8 mouse cellular contexts compared by ENCODE assay signal in genomic region chr4:153957444-153958250, GRCm38 (mm10). TPM values are rescaled to one million over a fixed set of nuclear protein-coding genes. Genes with fewer than 3 reads are reported as not detected.
DNase-seq lines count a peak whose midpoint lies in the region; ATAC-seq and TF ChIP-seq lines count a peak whose summit lies in the region.

No protein-coding gene starts in this region.

- ATAC-seq in hematopoietic stem cell, adult 5-6 weeks (replicated peaks in 1 of 2; ENCODE audit: insufficient read depth in 1 of 2, low FRiP score in 2 of 2, low TSS enrichment in 1 of 2, low read depth in 1 of 2, poor library complexity in 2 of 2, severe bottlenecking in 2 of 2) = peak; percentile 31 to 43
- ATAC-seq in liver, postnatal 0 days = peak; percentile 72
- peak; percentile 8; the same call in 1 of the 2 replicates for ATAC-seq in stomach, embryonic 14.5 days (ENCODE audit: insufficient number of reproducible peaks, insufficient read depth, low FRiP score, low read depth)
- no peak for ATAC-seq in activated CD4-positive, CD25-positive, alpha-beta regulatory T cell, adult 4 months

- H3K36me3 ChIP-seq in liver, postnatal 0 days (replicated peaks; ENCODE audit: insufficient read depth, low read length) = peaks cover 24% of the 10 kb centered on the region
- peaks cover 20% of the 10 kb centered on the region for H3K36me3 ChIP-seq in stomach, embryonic 14.5 days (ENCODE audit: control insufficient read depth, insufficient read depth, low read length)

- TF ChIP-seq POLR2A in cortical plate, adult 2 months (IDR thresholded peaks at IDR 0.05; ENCODE audit: extremely low read depth, insufficient read depth, low read length) = no peak

- H3K27ac ChIP-seq in cortical plate, adult 2 months (ENCODE audit: insufficient read depth, low read length) = no peak overlapping the region
- peak overlapping the region; percentile 97 for H3K27ac ChIP-seq in liver, postnatal 0 days (ENCODE audit: low read depth)
- H3K27ac ChIP-seq in stomach, embryonic 14.5 days (ENCODE audit: low read length) = peak overlapping the region; percentile 86

- H3K27me3 ChIP-seq in liver, postnatal 0 days (ENCODE audit: insufficient read depth, low read length) = no peaks in the 10 kb centered on the region
- H3K27me3 ChIP-seq in stomach, embryonic 14.5 days (ENCODE audit: control insufficient read depth, insufficient read depth, low read length) = no peaks in the 10 kb centered on the region

- peak; percentile 25 for DNase-seq in ovary, postnatal 14 days (ENCODE audit: low spot score)
- DNase-seq in ovary, adult 18-20 months (ENCODE audit: low spot score) = no peak
- DNase-seq in liver, postnatal 0 days = peak; percentile 67
- DNase-seq in urinary bladder, postnatal 4 days (ENCODE audit: low spot score in 2 of 2) = no peak

- under 1% methylated on average over 31 of the region's 37 CpGs for WGBS in liver, postnatal 0 days (ENCODE audit: insufficient replicate concordance)
- under 1% methylated on average over 37 of the region's 37 CpGs for whole genome bisulfite sequencing in stomach, embryonic 14.5 days

- H3K4me3 ChIP-seq in cortical plate, adult 2 months (ENCODE audit: insufficient read depth, low read length) = peak overlapping the region; percentile 64
- H3K4me3 ChIP-seq in liver, postnatal 0 days (ENCODE audit: low read depth, low read length) = peak overlapping the region; percentile 78
- peak overlapping the region; percentile 57 for H3K4me3 ChIP-seq in stomach, embryonic 14.5 days (ENCODE audit: low read depth, low read length)

- H3K9me3 ChIP-seq in liver, postnatal 0 days (ENCODE audit: low read length) = no peaks in the 10 kb centered on the region
- no peaks in the 10 kb centered on the region for H3K9me3 ChIP-seq in stomach, embryonic 14.5 days (ENCODE audit: control insufficient read depth, low read depth, low read length)

- H3K4me2 ChIP-seq in liver, postnatal 0 days (ENCODE audit: low read depth, low read length) = peak overlapping the region; percentile 91
- H3K4me2 ChIP-seq in stomach, embryonic 14.5 days (replicated peaks; ENCODE audit: low read depth, low read length) = peak overlapping the region; percentile 64

- TF ChIP-seq EP300 in liver, postnatal 0 days (IDR thresholded peaks at IDR 0.05; ENCODE audit: low read depth) = no peak

- no peaks in the 10 kb centered on the region for H3K4me1 ChIP-seq in cortical plate, adult 2 months (ENCODE audit: control insufficient read depth, insufficient read depth, low read length)
- H3K4me1 ChIP-seq in liver, postnatal 0 days (ENCODE audit: insufficient read depth) = peaks cover 18% of the 10 kb centered on the region
- peaks cover 10% of the 10 kb centered on the region; the same call in 1 of the 2 replicates for H3K4me1 ChIP-seq in stomach, embryonic 14.5 days (ENCODE audit: control insufficient read depth, insufficient read depth, low read length)

- no peak for TF ChIP-seq CTCF in cortical plate, adult 2 months (IDR thresholded peaks at IDR 0.05; ENCODE audit: extremely low read depth, insufficient read depth, low read length)
- no peak for TF ChIP-seq CTCF in liver, postnatal 0 days (IDR thresholded peaks at IDR 0.05; ENCODE audit: low read depth)

- H3K9ac ChIP-seq in liver, postnatal 0 days (replicated peaks) = peak overlapping the region; percentile 89
- peak overlapping the region; percentile 55 for H3K9ac ChIP-seq in stomach, embryonic 14.5 days (replicated peaks; ENCODE audit: low read depth, low read length)

RNA-seq across cellular contexts. Expression of gene A430005L14Rik, which starts 0.6 kb away (rescaled TPM):
- polyA plus RNA-seq in cortical plate, adult 2 months (2012; rRNA removed) = 36.5 and 37.5 TPM in 2 replicates
- total RNA-seq in hematopoietic stem cell, adult 5-6 weeks (2017) = 23.8 and 27.0 TPM in 2 replicates
- polyA plus RNA-seq in liver, postnatal 0 days (2015; fragmentation: Nextera tagmentation; extraction: Ambion mirVana) = 56.1 and 59.5 TPM in 2 replicates
- 70.4 and 76.6 TPM in 2 replicates for polyA plus RNA-seq in stomach, embryonic 14.5 days (2014; fragmentation: Nextera tagmentation; extraction: Ambion mirVana)
- polyA plus RNA-seq in activated CD4-positive, CD25-positive, alpha-beta regulatory T cell, adult 4 months (2017; shearing (Covaris generic)) = 100 to 1,000 TPM in 1 of 2 experiments, 10 to 100 TPM in 1; 89.3 to 113 TPM

RNA-seq across cellular contexts. Expression of gene Dffb, which starts 17.3 kb away (rescaled TPM):
- 21.9 and 22.6 TPM in 2 replicates for polyA plus RNA-seq in cortical plate, adult 2 months (2012; rRNA removed)
- total RNA-seq in hematopoietic stem cell, adult 5-6 weeks (2017) = 6.6 and 13.4 TPM in 2 replicates
- polyA plus RNA-seq in liver, postnatal 0 days (2015; fragmentation: Nextera tagmentation; extraction: Ambion mirVana) = 3.6 and 4.6 TPM in 2 replicates
- 11.6 and 13.7 TPM in 2 replicates for polyA plus RNA-seq in stomach, embryonic 14.5 days (2014; fragmentation: Nextera tagmentation; extraction: Ambion mirVana)
- 10 to 100 TPM in 1 of 2 experiments, 1 to 10 TPM in 1; 9.5 to 16.9 TPM for polyA plus RNA-seq in activated CD4-positive, CD25-positive, alpha-beta regulatory T cell, adult 4 months (2017; shearing (Covaris generic))

RNA-seq across cellular contexts. Expression of gene Cep104, which starts 17.3 kb away (rescaled TPM):
- polyA plus RNA-seq in cortical plate, adult 2 months (2012; rRNA removed) = 19.8 and 21.9 TPM in 2 replicates
- 6.0 and 7.8 TPM in 2 replicates for total RNA-seq in hematopoietic stem cell, adult 5-6 weeks (2017)
- polyA plus RNA-seq in liver, postnatal 0 days (2015; fragmentation: Nextera tagmentation; extraction: Ambion mirVana) = 1.9 and 2.5 TPM in 2 replicates
- polyA plus RNA-seq in stomach, embryonic 14.5 days (2014; fragmentation: Nextera tagmentation; extraction: Ambion mirVana) = 15.0 and 16.9 TPM in 2 replicates
- polyA plus RNA-seq in activated CD4-positive, CD25-positive, alpha-beta regulatory T cell, adult 4 months (2017; shearing (Covaris generic)) = 1 to 10 TPM; 2.7 to 3.8 TPM

RNA-seq across cellular contexts. Expression of gene Lrrc47, which starts 53.9 kb away (rescaled TPM):
- 49.4 and 50.3 TPM in 2 replicates for polyA plus RNA-seq in cortical plate, adult 2 months (2012; rRNA removed)
- 26.6 and 34.7 TPM in 2 replicates for total RNA-seq in hematopoietic stem cell, adult 5-6 weeks (2017)
- 9.4 and 11.7 TPM in 2 replicates for polyA plus RNA-seq in liver, postnatal 0 days (2015; fragmentation: Nextera tagmentation; extraction: Ambion mirVana)
- polyA plus RNA-seq in stomach, embryonic 14.5 days (2014; fragmentation: Nextera tagmentation; extraction: Ambion mirVana) = 10.4 and 12.0 TPM in 2 replicates
- polyA plus RNA-seq in activated CD4-positive, CD25-positive, alpha-beta regulatory T cell, adult 4 months (2017; shearing (Covaris generic)) = 1 to 10 TPM; 4.7 to 5.2 TPM

Comparison
In these comparisons a context has a peak if more than half of its experiments do, and no peak if none do; other contexts are left out.
1. DNase-seq: peak in ovary, postnatal 14 days (single experiment) and liver, postnatal 0 days (single experiment); none in ovary, adult 18-20 months (single experiment) and urinary bladder, postnatal 4 days (0 of 2).
2. Peak in every context shown above with its lines, with median percentiles within 50 percentile points of each other: H3K4me3 ChIP-seq.